ENCODE assay signal across 10 mouse cellular contexts in genomic region chr9:107923021-107923420, GRCm38 (mm10). TPM values are rescaled to one million over a fixed set of nuclear protein-coding genes. Genes with fewer than 3 reads are reported as not detected.
DNase-seq lines count a peak whose midpoint lies in the region; ATAC-seq lines count a peak whose summit lies in the region.
"Had no signal": no experiment of that assay in that cellular context is flagged by ENCODE, and none has a peak within 500 bp of the region (broad histone marks: within the 10 kb centered on the region; RNA-seq: fewer than 3 reads in every experiment).

No protein-coding gene starts in this region.

- no peaks in the 10 kb centered on the region for H3K9me3 ChIP-seq in intestine, embryonic 14.5 days (ENCODE audit: control insufficient read depth, low read length)
- H3K9me3 ChIP-seq in hindbrain, embryonic 12.5 days (replicated peaks): no peaks in the 10 kb centered on the region

- H3K27me3 ChIP-seq in intestine, embryonic 14.5 days (replicated peaks; ENCODE audit: control insufficient read depth, insufficient read depth, low read length): no peaks in the 10 kb centered on the region
- no peaks in the 10 kb centered on the region for H3K27me3 ChIP-seq in hindbrain, embryonic 12.5 days

- H3K4me3 ChIP-seq in intestine, embryonic 14.5 days (ENCODE audit: low read depth, low read length): no peak overlapping the region
- H3K4me3 ChIP-seq in hindbrain, embryonic 12.5 days: no peak overlapping the region

- H3K4me1 ChIP-seq in intestine, embryonic 14.5 days (replicated peaks; ENCODE audit: control insufficient read depth, insufficient read depth, low read length): peaks cover 8% of the 10 kb centered on the region; the same call in 1 of the 2 replicates
- H3K4me1 ChIP-seq in hindbrain, embryonic 12.5 days: peaks cover 16% of the 10 kb centered on the region

- H3K36me3 ChIP-seq in intestine, embryonic 14.5 days (ENCODE audit: control insufficient read depth, insufficient read depth, low read length): no peaks in the 10 kb centered on the region
- no peaks in the 10 kb centered on the region for H3K36me3 ChIP-seq in hindbrain, embryonic 12.5 days

- no peak overlapping the region for H3K9ac ChIP-seq in intestine, embryonic 14.5 days (ENCODE audit: low read length)
- no peak overlapping the region for H3K9ac ChIP-seq in hindbrain, embryonic 12.5 days

- 30% methylated on average over 7 of the region's 7 CpGs for WGBS in intestine, embryonic 14.5 days
- WGBS in hindbrain, embryonic 12.5 days: 32% methylated on average over 7 of the region's 7 CpGs

- no peak overlapping the region for H3K4me2 ChIP-seq in intestine, embryonic 14.5 days (ENCODE audit: low read length)
- H3K4me2 ChIP-seq in hindbrain, embryonic 12.5 days (replicated peaks): no peak overlapping the region

- peak; percentile 54 to 77 for DNase-seq in adrenal gland, adult (ENCODE audit: inconsistent age in 2 of 2, low spot score in 1 of 2)
- DNase-seq in adrenal gland, adult 8-10 months: no peak
- DNase-seq in ovary, postnatal 36 days (ENCODE audit: low spot score): peak; percentile 51
- no peak for DNase-seq in ovary, adult 18-20 months (ENCODE audit: low spot score)
- peak; percentile 62 for DNase-seq in intestine, embryonic 14.5 days (ENCODE audit: low spot score)
- no peak for DNase-seq in adipocyte (ENCODE audit: low spot score)

- 0 out of 2 replicates have a peak, but pooled peaks have one; percentile 57 for ATAC-seq in intestine, embryonic 14.5 days (replicated peaks; ENCODE audit: low FRiP score, low TSS enrichment, low read depth)
- peak; percentile 82 for ATAC-seq in megakaryocyte, adult 5-6 weeks (ENCODE audit: poor library complexity, severe bottlenecking)
- no peak for ATAC-seq in hindbrain, embryonic 12.5 days (ENCODE audit: low FRiP score)

- no peak overlapping the region for H3K27ac ChIP-seq in intestine, embryonic 14.5 days (ENCODE audit: low read depth)
- H3K27ac ChIP-seq in hindbrain, embryonic 12.5 days: no peak overlapping the region

RNA-seq across cellular contexts. Expression of gene Actl11, which starts 5.2 kb away (rescaled TPM):
- not detected for total RNA-seq in adrenal gland, adult 8-10 months (2022)
- polyA plus RNA-seq in intestine, embryonic 14.5 days (2014; fragmentation: Nextera tagmentation; extraction: Ambion mirVana): not detected in 2 replicates
- not detected in 2 replicates for total RNA-seq in megakaryocyte, adult 5-6 weeks (2015)
- not detected in 2 replicates for total RNA-seq in megakaryocyte, adult 5-6 weeks (2017)
- polyA plus RNA-seq in hindbrain, embryonic 12.5 days (2016; fragmentation: Nextera tagmentation; extraction: Ambion mirVana): not detected in 2 replicates
- total RNA-seq: heart, adult 18-20 months had no signal
- polyA plus RNA-seq: neural tube, embryonic 11.5 days had no signal

RNA-seq across cellular contexts. Expression of gene Camkv, which starts 12.5 kb away (rescaled TPM):
- total RNA-seq in adrenal gland, adult 8-10 months (2022): 10 to 100 TPM in 2 of 4 experiments, 1 to 10 TPM in 2; 6.4 to 11.1 (median 9.7) TPM
- 1.7 and 1.9 TPM in 2 replicates for polyA plus RNA-seq in intestine, embryonic 14.5 days (2014; fragmentation: Nextera tagmentation; extraction: Ambion mirVana)
- total RNA-seq in megakaryocyte, adult 5-6 weeks (2015): not detected in 2 replicates
- total RNA-seq in megakaryocyte, adult 5-6 weeks (2017): 0.04 TPM in 1 of 2 replicates, not detected in the other
- 7.3 and 7.9 TPM in 2 replicates for polyA plus RNA-seq in hindbrain, embryonic 12.5 days (2016; fragmentation: Nextera tagmentation; extraction: Ambion mirVana)
- total RNA-seq: heart, adult 18-20 months had no signal

RNA-seq across cellular contexts. Expression of gene Mst1r, which starts 16.3 kb away (rescaled TPM):
- total RNA-seq in adrenal gland, adult 8-10 months (2022): 10 to 100 TPM; 10.3 to 28.6 (median 17.9) TPM
- 3.9 and 4.1 TPM in 2 replicates for polyA plus RNA-seq in intestine, embryonic 14.5 days (2014; fragmentation: Nextera tagmentation; extraction: Ambion mirVana)
- 0.52 and 0.94 TPM in 2 replicates for total RNA-seq in megakaryocyte, adult 5-6 weeks (2015)
- total RNA-seq in megakaryocyte, adult 5-6 weeks (2017): 2.2 and 2.3 TPM in 2 replicates
- polyA plus RNA-seq in hindbrain, embryonic 12.5 days (2016; fragmentation: Nextera tagmentation; extraction: Ambion mirVana): 2.0 and 2.3 TPM in 2 replicates

RNA-seq across cellular contexts. Expression of gene Traip, which starts 26.9 kb away (rescaled TPM):
- 1 to 10 TPM; 2.2 to 7.0 (median 4.2) TPM for total RNA-seq in adrenal gland, adult 8-10 months (2022)
- 23.9 and 24.1 TPM in 2 replicates for polyA plus RNA-seq in intestine, embryonic 14.5 days (2014; fragmentation: Nextera tagmentation; extraction: Ambion mirVana)
- 4.9 and 9.4 TPM in 2 replicates for total RNA-seq in megakaryocyte, adult 5-6 weeks (2015)
- 12.0 and 15.8 TPM in 2 replicates for total RNA-seq in megakaryocyte, adult 5-6 weeks (2017)
- polyA plus RNA-seq in hindbrain, embryonic 12.5 days (2016; fragmentation: Nextera tagmentation; extraction: Ambion mirVana): 15.8 and 17.4 TPM in 2 replicates

RNA-seq across cellular contexts. Expression of gene Mon1a, which starts 35.1 kb away (rescaled TPM):
- total RNA-seq in adrenal gland, adult 8-10 months (2022): 10 to 100 TPM; 19.5 to 22.1 (median 20.1) TPM
- polyA plus RNA-seq in intestine, embryonic 14.5 days (2014; fragmentation: Nextera tagmentation; extraction: Ambion mirVana): 17.2 and 21.7 TPM in 2 replicates
- 6.2 and 7.6 TPM in 2 replicates for total RNA-seq in megakaryocyte, adult 5-6 weeks (2015)
- total RNA-seq in megakaryocyte, adult 5-6 weeks (2017): 16.6 and 17.7 TPM in 2 replicates
- 17.1 and 20.1 TPM in 2 replicates for polyA plus RNA-seq in hindbrain, embryonic 12.5 days (2016; fragmentation: Nextera tagmentation; extraction: Ambion mirVana)

Comparison
In these comparisons a context has a peak if more than half of its experiments do, and no peak if none do; other contexts are left out.
1. DNase-seq: peak in adrenal gland, adult (2 of 2), ovary, postnatal 36 days (single experiment) and intestine, embryonic 14.5 days (single experiment); none in adrenal gland, adult 8-10 months (single experiment), ovary, adult 18-20 months (single experiment) and adipocyte (single experiment).
2. RNA of gene Camkv, which starts 12.5 kb away (total RNA-seq): 6.4 to 11.1 TPM in adrenal gland, adult 8-10 months; 0.04 TPM in megakaryocyte, adult 5-6 weeks; every median in the first group is over 4 times any median in the second.